Mouse (Mus musculus) spleen, adult 2 months (tissue): ENCODE results near the gene Daam2. TPM values are rescaled to one million over a fixed set of nuclear protein-coding genes. Genes with fewer than 3 reads are reported as not detected.

Source experiments
- DNase-seq, 2 experiments: peaks; one replicate each; pipeline versions ENCODE4 v3.0.0 to v3.0.0-alpha.2; 2012 to 2021; ENCODE audit warnings: low spot score in 2 of 2, low read depth in 1 of 2
- H3K27ac ChIP-seq: fragments of 200-500 bp; 2 replicates; pipeline ENCODE4 v1.5.1; 2012; ENCODE audit warnings: low read length, inconsistent platforms; ENCODE audit not compliant: insufficient read depth
- H3K27me3 ChIP-seq: fragments of 200-500 bp; 2 replicates; pipeline ENCODE4 v1.6.1; 2012; ENCODE audit warnings: mild to moderate bottlenecking, moderate library complexity, low read length, inconsistent platforms; ENCODE audit not compliant: control insufficient read depth, insufficient read depth
- H3K36me3 ChIP-seq: fragments of 200-500 bp; 2 replicates; pipeline ENCODE4 v1.6.1; 2012; ENCODE audit warnings: mild to moderate bottlenecking, low read length, inconsistent platforms; ENCODE audit not compliant: control insufficient read depth, insufficient read depth
- H3K4me1 ChIP-seq: fragments of 200-500 bp; 2 replicates; pipeline ENCODE4 v1.6.1; 2011; ENCODE audit warnings: inconsistent platforms; ENCODE audit not compliant: control insufficient read depth, insufficient read depth, insufficient read length
- H3K4me3 ChIP-seq: fragments of 200-500 bp; 2 replicates; pipeline ENCODE4 v1.5.1; 2011; ENCODE audit warnings: mild to moderate bottlenecking, inconsistent platforms; ENCODE audit not compliant: insufficient read depth, insufficient read length; ENCODE audit errors: extremely low read depth
- CTCF ChIP-seq: fragments of 200-500 bp; IDR thresholded peaks from 2 replicates; pipeline ENCODE4 v1.5.1; 2011; ENCODE audit warnings: mild to moderate bottlenecking, inconsistent platforms; ENCODE audit not compliant: insufficient read depth, insufficient read length, insufficient replicate concordance; ENCODE audit errors: extremely low read depth
- POLR2A ChIP-seq: fragments of 200-500 bp; IDR thresholded peaks from 2 replicates; pipeline ENCODE4 v1.6.1; 2011; ENCODE audit warnings: low read depth, low read length, inconsistent platforms
- WGBS: fragments of 180-500 bp; shearing (Covaris S2); methylation state at CpG from one replicate; pipeline ENCODE4 v1.1.7; 2018; 5-methylcytosine and 5-hydroxymethylcytosine counted together
- polyA plus RNA-seq: library from polyadenylated mRNA; depleted of rRNA; stranded (reverse); fragments of >200 nt; gene quantifications from 2 replicates; pipeline ENCODE4 v1.2.3, GENCODE M21; 2012

The Daam2 gene
- polyA plus RNA-seq, 1 experiment: 3.1 TPM

GRCm38 (mm10) chr17:49436631-49437030 lies 127.5 kb downstream of the Daam2 start:
- no peak for DNase-seq
- 69% methylated on average over 6 of the region's 6 CpGs for WGBS
- H3K27ac ChIP-seq: no peak overlapping the region
- H3K4me3 ChIP-seq: no peak overlapping the region
- TF ChIP-seq POLR2A (no peak), CTCF (no peak)
- H3K27me3 ChIP-seq: no peaks in the 10 kb centered on the region
- peaks cover 35% of the 10 kb centered on the region for H3K36me3 ChIP-seq
- no peaks in the 10 kb centered on the region for H3K4me1 ChIP-seq

DNA sequence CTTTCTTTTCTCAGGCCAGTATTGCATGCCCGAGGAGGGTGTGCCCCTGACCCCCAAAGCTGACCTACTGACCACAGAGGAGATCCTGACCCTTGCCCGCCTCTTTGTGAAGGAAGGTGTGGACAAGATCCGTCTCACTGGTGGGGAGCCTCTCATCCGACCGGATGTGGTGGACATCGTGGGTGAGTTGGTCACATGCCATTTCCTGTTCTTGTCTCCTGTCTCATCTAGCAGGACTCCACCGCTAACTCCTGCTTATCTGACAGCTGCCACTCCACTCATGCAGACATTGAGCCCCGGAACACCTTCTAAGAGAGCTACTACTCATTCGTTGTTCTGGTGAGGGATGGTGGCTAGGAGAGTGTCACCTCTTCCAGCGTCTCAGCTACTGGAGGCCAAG lies 129.1 kb downstream of the Daam2 start:
- Histone ChIP-seq H3K4me3 (no peak overlapping the region), H3K36me3 (peaks cover 30% of the 10 kb centered on the region), H3K27me3 (no peaks in the 10 kb centered on the region), H3K4me1 (peaks cover under 1% of the 10 kb centered on the region; the same call in 1 of the 2 replicates), H3K27ac (no peak overlapping the region)
- DNase-seq: no peak
- no peak for TF ChIP-seq CTCF
- TF ChIP-seq POLR2A: no peak
- 80% methylated on average over 10 of the region's 10 CpGs for WGBS

DNA sequence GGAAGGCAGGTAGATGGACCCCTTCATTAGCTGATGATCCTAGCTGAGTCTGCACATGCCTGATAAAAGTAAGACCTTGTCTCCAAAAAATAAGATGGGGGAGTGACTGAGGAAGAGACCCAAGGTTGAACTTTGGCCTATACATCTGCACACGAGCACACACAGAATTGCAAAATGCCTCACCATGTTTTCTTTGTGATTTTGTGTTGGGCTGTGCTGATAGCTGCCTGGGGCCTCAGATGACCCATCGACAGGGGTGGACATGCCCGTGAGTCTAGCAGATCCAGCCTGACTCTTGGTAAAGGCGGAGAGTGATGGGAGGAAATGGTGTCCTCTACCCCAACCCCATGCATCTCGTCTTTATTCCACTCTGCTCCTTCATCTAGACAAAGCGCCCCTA lies 129.9 kb downstream of the Daam2 start:
- TF ChIP-seq POLR2A (no peak), CTCF (no peak)
- no peak overlapping the region for H3K4me3 ChIP-seq
- no peak for DNase-seq
- H3K4me1 ChIP-seq: peaks cover 4% of the 10 kb centered on the region; the same call in 1 of the 2 replicates
- H3K36me3 ChIP-seq: peaks cover 25% of the 10 kb centered on the region
- 92% methylated on average over 6 of the region's 6 CpGs for WGBS
- H3K27ac ChIP-seq: no peak overlapping the region
- H3K27me3 ChIP-seq: no peaks in the 10 kb centered on the region

DNA sequence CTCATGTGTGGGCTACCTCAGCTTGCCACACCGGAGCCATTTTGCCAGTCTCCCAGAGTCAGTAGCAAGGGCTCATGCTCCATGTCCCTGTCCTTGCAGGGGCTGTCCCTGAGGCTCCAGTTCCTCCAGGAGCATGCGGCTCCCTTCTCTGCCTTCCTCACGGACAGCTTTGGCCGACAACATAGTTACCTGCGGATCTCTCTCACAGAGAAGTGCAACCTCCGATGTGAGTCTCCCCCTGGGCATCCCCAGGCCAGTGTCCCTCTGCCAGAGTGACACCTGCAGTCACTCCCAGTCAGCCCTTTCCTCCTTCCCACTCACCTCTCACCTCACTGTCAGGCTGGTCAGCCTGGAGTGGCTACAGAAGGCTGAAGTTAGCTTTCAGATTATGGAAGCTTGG lies 131.1 kb downstream of the Daam2 start:
- H3K4me3 ChIP-seq: no peak overlapping the region
- TF ChIP-seq CTCF: no peak
- no peak for TF ChIP-seq POLR2A
- peaks cover 8% of the 10 kb centered on the region; the same call in 1 of the 2 replicates for H3K4me1 ChIP-seq
- H3K36me3 ChIP-seq: peaks cover 18% of the 10 kb centered on the region
- WGBS: 99% methylated on average over 6 of the region's 6 CpGs
- H3K27me3 ChIP-seq: no peaks in the 10 kb centered on the region
- DNase-seq: no peak
- no peak overlapping the region for H3K27ac ChIP-seq

- H3K36me3 ChIP-seq: peaks cover 18% of the 10 kb centered on the region
- no peak overlapping the region for H3K4me3 ChIP-seq
- H3K27me3 ChIP-seq: no peaks in the 10 kb centered on the region
- TF ChIP-seq POLR2A (no peak), CTCF (no peak)
- H3K4me1 ChIP-seq: peaks cover 8% of the 10 kb centered on the region; the same call in 1 of the 2 replicates
- DNase-seq: no peak
- 57% methylated on average over 4 of the region's 4 CpGs for WGBS
- no peak overlapping the region for H3K27ac ChIP-seq
Observed at GRCm38 (mm10) chr17:49432071-49432711, 132.0 kb downstream of the Daam2 start.

- Histone ChIP-seq H3K4me3 (no peak overlapping the region), H3K36me3 (peaks cover 16% of the 10 kb centered on the region), H3K27me3 (no peaks in the 10 kb centered on the region), H3K4me1 (peaks cover 8% of the 10 kb centered on the region; the same call in 1 of the 2 replicates), H3K27ac (no peak overlapping the region)
- no peak for DNase-seq
- 93% methylated on average over 6 of the region's 6 CpGs for WGBS
- no peak for TF ChIP-seq POLR2A
- no peak for TF ChIP-seq CTCF
Observed at GRCm38 (mm10) chr17:49431176-49431575, 133.0 kb downstream of the Daam2 start.

DNA sequence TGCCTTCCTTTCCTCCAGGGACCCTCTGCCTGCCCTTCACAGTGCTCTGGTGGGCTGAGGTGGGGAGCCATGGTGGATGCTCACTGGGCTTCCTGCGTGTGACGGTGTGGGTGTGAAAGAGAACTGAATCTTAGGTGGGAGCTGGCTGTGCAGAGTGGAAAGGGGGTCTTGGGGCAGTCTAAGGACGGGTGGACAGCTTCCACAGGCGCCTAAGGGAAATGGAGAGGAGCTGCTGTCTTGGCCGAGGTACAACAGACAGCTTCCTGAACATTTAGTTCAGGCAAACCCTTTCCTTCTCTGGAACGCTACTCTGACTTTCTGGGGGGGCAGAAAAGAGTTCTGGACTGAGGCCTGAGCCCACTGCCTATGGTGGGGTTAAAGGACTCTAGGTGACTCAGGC lies 134.0 kb downstream of the Daam2 start:
- TF ChIP-seq CTCF (no peak), POLR2A (no peak)
- H3K27ac ChIP-seq: no peak overlapping the region
- peaks cover 9% of the 10 kb centered on the region; the same call in 1 of the 2 replicates for H3K36me3 ChIP-seq
- no peaks in the 10 kb centered on the region for H3K27me3 ChIP-seq
- H3K4me1 ChIP-seq: peaks cover 8% of the 10 kb centered on the region; the same call in 1 of the 2 replicates
- no peak for DNase-seq
- no peak overlapping the region; the same call in 1 of the 2 replicates for H3K4me3 ChIP-seq
- WGBS: 78% methylated on average over 6 of the region's 6 CpGs
